Mouse (Mus musculus) myocyte (in vitro differentiated cells): Measurements from ENCODE around the gene Ddi1.

Source experiments
- E2F4 ChIP-seq: IDR thresholded peaks from one replicate; pipeline ENCODE4 v1.6.1; 2011; ENCODE audit warnings: mild to moderate bottlenecking, control low read depth, moderate library complexity; ENCODE audit not compliant: insufficient read depth
- MYOG ChIP-seq, 3 experiments: IDR thresholded peaks; one replicate each; pipeline ENCODE4 v1.6.1; 2011; ENCODE audit warnings: control low read depth in 2 of 3, low read depth in 2 of 3, mild to moderate bottlenecking in 2 of 3; ENCODE audit not compliant: insufficient read length in 2 of 3, control insufficient read depth in 1 of 3, insufficient read depth in 1 of 3
- POLR2A ChIP-seq: IDR thresholded peaks from one replicate; pipeline ENCODE4 v1.6.1; 2011; ENCODE audit warnings: low read depth, mild to moderate bottlenecking, control low read depth, moderate library complexity; ENCODE audit not compliant: insufficient read length
- POLR2AphosphoS2 ChIP-seq: IDR thresholded peaks from one replicate; pipeline ENCODE4 v1.6.1; 2011; ENCODE audit warnings: low read depth, control low read depth; ENCODE audit not compliant: insufficient read length
- REST ChIP-seq: IDR thresholded peaks from one replicate; pipeline ENCODE4 v1.6.1; 2011; ENCODE audit warnings: mild to moderate bottlenecking, control low read depth, moderate library complexity; ENCODE audit not compliant: insufficient read depth, insufficient read length
- TCF12 ChIP-seq: IDR thresholded peaks from one replicate; pipeline ENCODE4 v1.6.1; 2011; ENCODE audit warnings: mild to moderate bottlenecking, control low read depth; ENCODE audit not compliant: poor library complexity, insufficient read depth, severe bottlenecking
- USF1 ChIP-seq: IDR thresholded peaks from one replicate; pipeline ENCODE4 v1.6.1; 2011; ENCODE audit warnings: low read depth, mild to moderate bottlenecking, control low read depth, moderate library complexity

DNA sequence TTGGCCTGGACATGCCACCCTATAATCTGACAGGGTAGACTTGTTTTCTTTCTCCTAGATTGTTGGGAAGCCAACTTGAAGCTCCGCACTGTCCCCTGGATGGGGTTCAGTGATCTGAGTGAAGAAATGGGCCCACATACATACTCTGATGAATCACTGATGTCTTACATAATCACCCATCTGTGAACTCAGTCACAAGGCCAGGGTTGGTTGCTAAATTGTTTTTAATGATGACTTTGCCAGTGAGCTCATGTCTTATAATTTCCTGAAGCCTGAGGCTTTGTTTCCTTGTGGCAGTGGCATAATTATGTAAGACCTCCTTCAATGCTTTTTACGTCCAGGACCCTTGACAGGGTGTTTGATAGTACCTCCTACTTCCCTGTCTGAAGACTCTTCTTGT is 4.8 kb downstream of the Ddi1 start:
- TF ChIP-seq TCF12: no peak
- no peak for TF ChIP-seq POLR2A
- TF ChIP-seq POLR2AphosphoS2: no peak
- TF ChIP-seq USF1: no peak
- TF ChIP-seq REST: no peak
- no peak for TF ChIP-seq E2F4
- no peak for TF ChIP-seq MYOG (IDR thresholded peaks at IDR 0.05; ENCODE audit: control insufficient read depth in 1 of 3, insufficient read depth in 1 of 3, insufficient read length in 2 of 3, low read depth in 2 of 3)
